Mouse (Mus musculus) CD8-positive naive resting alpha-beta T cell, adult 2 months (primary cell): ENCODE results near the gene Adgrg1.
A peak's percentile ranks its signal among the peaks of the same experiment; 100 is the strongest.

Experiments
- DNase-seq, 2 experiments: peaks; one replicate each; pipeline ENCODE4 v3.0.0; 2022; ENCODE audit warnings: low read depth in 2 of 2, low spot score in 2 of 2

Gene Adgrg1

GRCm38 (mm10) chr8:94995336-94995893 lies 20.9 kb downstream of the Adgrg1 start:
- DNase-seq: no peak

GRCm38 (mm10) chr8:94996037-94996436 lies 21.5 kb downstream of the Adgrg1 start:
- no peak for DNase-seq

GRCm38 (mm10) chr8:94996899-94997856 lies 22.6 kb downstream of the Adgrg1 start:
- DNase-seq: no peak

GRCm38 (mm10) chr8:94997857-94998243 lies 23.3 kb downstream of the Adgrg1 start:
- no peak for DNase-seq

- no peak for DNase-seq
Observed at GRCm38 (mm10) chr8:94998431-94998830, 23.9 kb downstream of the Adgrg1 start.

- no peak for DNase-seq
Observed at GRCm38 (mm10) chr8:94999004-94999403, 24.5 kb downstream of the Adgrg1 start.

GRCm38 (mm10) chr8:94999956-95000355 lies 25.4 kb downstream of the Adgrg1 start:
- DNase-seq: no peak

GRCm38 (mm10) chr8:95000684-95001083 lies 26.1 kb downstream of the Adgrg1 start:
- DNase-seq: peak in 1 of 2 experiments; percentile 25

GRCm38 (mm10) chr8:95001165-95001564 lies 26.6 kb downstream of the Adgrg1 start:
- no peak for DNase-seq

GRCm38 (mm10) chr8:95001655-95002054 lies 27.1 kb downstream of the Adgrg1 start:
- DNase-seq: peak; percentile 58 to 70

GRCm38 (mm10) chr8:95002089-95002655 lies 27.6 kb downstream of the Adgrg1 start:
- DNase-seq: no peak

- DNase-seq: no peak
Observed at GRCm38 (mm10) chr8:95012442-95012919, 37.9 kb downstream of the Adgrg1 start.

GRCm38 (mm10) chr8:95015866-95016265 lies 41.3 kb downstream of the Adgrg1 start:
- no peak for DNase-seq

GRCm38 (mm10) chr8:95016684-95017083 lies 42.1 kb downstream of the Adgrg1 start:
- no peak for DNase-seq

- DNase-seq: no peak
Observed at GRCm38 (mm10) chr8:95017451-95017850, 42.9 kb downstream of the Adgrg1 start, which contains the start of gene Adgrg3. Gene Adgrg3 (plus strand): TSS chr8:95017692.

- DNase-seq: no peak
Observed at GRCm38 (mm10) chr8:95017969-95018635, 43.6 kb downstream of the Adgrg1 start.

- DNase-seq: peak; percentile 62 to 69
Observed at GRCm38 (mm10) chr8:95020293-95020777, 45.8 kb downstream of the Adgrg1 start.

GRCm38 (mm10) chr8:95020821-95021220 lies 46.3 kb downstream of the Adgrg1 start:
- peak; percentile 25 to 46 for DNase-seq

- DNase-seq: no peak
Observed at GRCm38 (mm10) chr8:95023201-95023600, 48.6 kb downstream of the Adgrg1 start.

- no peak for DNase-seq
Observed at GRCm38 (mm10) chr8:95024387-95024786, 49.8 kb downstream of the Adgrg1 start.

GRCm38 (mm10) chr8:95025421-95025820 lies 50.9 kb downstream of the Adgrg1 start:
- DNase-seq: peak in 1 of 2 experiments; percentile 45
